Mouse (Mus musculus) kidney, adult 2 months (tissue): ENCODE results near the gene Nkiras2.

Experiments used
- CTCF ChIP-seq: fragments of 200-500 bp; conservative IDR thresholded peaks from 2 replicates; pipeline ENCODE4 v1.5.1; 2011; ENCODE audit warnings: low read depth, mild to moderate bottlenecking, control low read depth, low read length, moderate library complexity, mixed read lengths; ENCODE audit not compliant: insufficient read depth, insufficient read length
- POLR2A ChIP-seq: fragments of 200-500 bp; IDR thresholded peaks from one replicate; pipeline ENCODE4 v1.6.1; 2011; ENCODE audit warnings: low read depth, low read length, control low read depth

- TF ChIP-seq POLR2A (no peak), CTCF (no peak)
Measured at GRCm38 (mm10) chr11:100613241-100613640, 5.8 kb upstream of the Nkiras2 start.
